Mouse (Mus musculus) neutrophil, adult 5-6 weeks (primary cell): ENCODE measurements around the gene Card11. TPM values are rescaled to one million over a fixed set of nuclear protein-coding genes. Genes with fewer than 3 reads are reported as not detected.

ENCODE experiments used
- ATAC-seq: fragments of 151-379, 151-347 bp; 2 replicates; pipeline ENCODE4 v1.8.0; 2017; ENCODE audit warnings: mild to moderate bottlenecking, moderate TSS enrichment; ENCODE audit not compliant: insufficient number of reproducible peaks, poor library complexity, low FRiP score, severe bottlenecking; ENCODE audit errors: extremely low read depth
- total RNA-seq: library from RNA; stranded (forward); fragments of 200-1000 nt; gene quantifications from 2 replicates; pipeline ENCODE4 v1.2.3, GENCODE M21; 2017

Card11 gene
- total RNA-seq, 1 experiment from 2014 or later: 78.4 TPM

DNA sequence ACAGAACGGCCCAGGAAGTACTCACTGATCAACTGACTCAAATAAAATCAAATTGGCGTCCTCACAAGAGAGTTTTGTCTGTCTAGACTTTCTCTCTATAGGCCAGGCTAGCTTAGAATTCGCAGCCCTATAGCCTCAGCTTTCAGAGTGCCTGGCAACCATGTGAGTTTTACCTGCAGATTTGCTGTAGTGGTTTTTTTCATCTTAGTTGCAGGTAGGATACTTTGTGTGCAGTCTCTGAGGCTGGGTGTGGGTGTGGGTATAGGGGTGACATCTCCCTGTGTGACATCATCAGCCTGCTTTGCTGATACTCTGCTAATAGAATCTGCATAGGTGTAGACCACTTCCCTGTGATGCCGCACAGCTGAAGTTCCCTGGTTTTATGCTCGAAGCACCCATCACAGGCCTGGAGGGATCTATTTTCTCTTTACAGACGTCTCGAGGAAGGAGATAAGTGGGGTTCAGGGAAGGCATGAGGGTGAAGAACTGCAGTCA, 1.2 kb downstream of the Card11 start:
- no peak for ATAC-seq

DNA sequence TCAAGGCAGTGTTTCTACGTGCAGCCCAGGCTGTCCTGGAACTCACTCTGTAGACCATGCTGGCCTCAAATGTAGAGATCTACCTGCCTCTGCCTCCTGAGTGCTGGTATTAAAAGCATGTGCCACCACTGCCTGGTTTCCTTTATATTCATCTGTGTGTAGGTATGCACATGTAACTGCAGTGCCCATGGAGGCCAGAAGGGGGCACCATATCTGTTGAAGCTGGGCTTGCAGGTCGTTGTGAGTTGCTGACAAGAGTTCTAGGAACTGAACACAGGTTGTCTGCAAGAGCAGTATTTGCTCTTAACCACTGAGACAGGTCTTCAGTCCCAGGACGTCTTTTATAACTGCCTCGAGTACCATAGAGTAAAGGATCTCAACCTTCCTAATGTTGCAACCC, 2.6 kb downstream of the Card11 start:
- no peak for ATAC-seq

DNA sequence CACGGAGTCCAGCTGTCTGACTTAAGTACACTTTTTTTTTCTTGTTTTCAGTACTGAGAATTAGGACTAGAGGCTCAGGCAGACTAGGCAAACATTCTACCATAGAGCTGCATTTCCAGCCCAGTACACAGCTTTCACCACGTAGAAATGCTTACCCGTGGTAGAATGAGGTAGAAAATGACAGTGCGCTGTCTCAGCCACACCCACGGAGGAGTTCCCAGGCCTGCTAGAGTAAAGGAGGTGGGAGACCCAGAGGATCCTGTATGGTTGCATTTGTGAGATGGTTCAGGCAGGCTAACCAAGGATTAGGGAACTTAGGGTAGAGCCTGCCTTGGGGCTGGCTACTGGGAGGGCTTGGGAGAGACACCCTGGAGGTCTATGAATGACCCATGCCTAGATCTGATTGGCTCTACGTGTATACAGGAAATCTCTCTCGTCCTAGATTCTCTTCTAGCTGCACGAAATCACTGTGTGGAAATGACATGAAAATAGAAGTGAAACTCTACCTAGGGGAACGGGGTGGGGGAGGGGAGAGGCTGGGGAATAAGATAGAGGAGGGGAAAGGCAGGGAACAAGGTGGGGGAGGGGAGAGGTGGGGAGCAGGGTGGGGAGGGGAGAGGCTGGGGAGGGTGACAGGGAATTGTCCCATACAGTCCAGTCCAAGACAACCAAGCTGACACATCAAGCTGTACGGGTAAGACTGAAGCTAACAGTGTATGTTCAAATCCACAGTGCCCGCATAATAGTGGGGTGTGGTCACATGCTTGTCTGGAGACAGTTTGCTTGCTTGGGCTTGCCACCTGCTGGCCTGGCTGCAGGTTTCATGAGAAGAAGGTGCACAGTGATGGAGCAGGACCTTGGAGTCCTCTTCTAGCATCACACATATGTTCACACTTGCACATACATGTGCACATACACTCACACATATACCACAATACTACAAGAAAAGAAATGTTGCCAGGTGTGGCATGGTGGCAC, 8.0 kb downstream of the Card11 start:
- peak; percentile 41; the same call in 1 of the 2 replicates for ATAC-seq

DNA sequence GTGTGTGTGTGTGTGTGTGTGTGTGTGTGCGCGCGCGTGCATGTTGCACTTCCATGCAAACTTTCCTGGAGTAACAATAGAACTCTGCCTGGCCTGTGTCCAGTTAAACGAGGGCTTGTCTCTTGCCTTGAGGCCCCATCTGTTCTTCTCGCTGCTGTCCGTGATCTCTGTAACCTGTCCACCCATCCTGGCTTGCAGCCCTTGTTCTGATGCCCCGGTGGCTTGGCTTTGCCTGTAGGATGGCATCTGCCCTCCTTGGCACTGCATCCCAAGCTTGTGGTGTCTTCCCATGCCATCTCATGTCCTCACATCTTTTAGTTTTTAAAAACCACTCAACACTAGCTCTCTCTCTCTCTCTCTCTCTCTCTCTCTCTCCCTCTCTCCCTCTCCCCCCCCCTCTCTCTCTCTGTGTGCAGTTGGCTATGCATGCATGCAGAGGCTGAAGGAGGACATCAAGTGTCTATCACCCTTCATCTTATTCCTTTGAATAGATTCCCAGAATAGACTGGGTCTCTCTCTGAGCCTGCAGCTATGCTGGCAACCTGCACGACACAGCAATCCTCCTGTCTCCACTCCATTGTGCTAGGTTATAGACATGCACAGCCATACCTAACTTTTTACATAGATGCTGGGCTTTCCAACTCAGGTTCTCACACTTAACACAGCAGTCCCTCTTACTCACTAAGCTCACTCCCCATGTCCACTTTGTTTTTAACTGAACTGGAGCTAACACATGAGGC, 14.9 kb downstream of the Card11 start:
- ATAC-seq: no peak

- no peak for ATAC-seq
Measured at GRCm38 (mm10) chr5:140981370-140981805, 19.0 kb downstream of the Card11 start.

GRCm38 (mm10) chr5:140980783-140981182, 19.6 kb downstream of the Card11 start:
- no peak for ATAC-seq

DNA sequence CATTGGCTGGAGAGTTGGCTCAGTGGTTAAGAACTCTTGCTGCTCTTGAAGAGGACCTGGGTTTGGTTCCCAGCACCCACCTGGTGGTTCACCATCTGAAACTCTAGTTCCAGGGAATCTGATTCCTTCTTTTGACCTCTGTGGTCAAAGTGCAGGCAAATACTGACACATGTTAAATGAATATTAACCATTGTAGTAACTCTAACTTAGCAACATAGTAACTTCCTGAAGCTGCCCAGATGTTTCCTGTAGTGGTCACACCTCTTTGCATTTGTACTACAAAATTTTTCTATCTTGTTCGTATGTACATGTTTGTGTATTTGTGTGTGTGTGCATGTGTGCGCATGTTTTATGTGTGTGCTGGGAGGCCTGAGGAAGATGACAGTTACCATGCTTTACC, 20.3 kb downstream of the Card11 start:
- peak; percentile 22; the same call in 1 of the 2 replicates for ATAC-seq

- peak; percentile 18; the same call in 1 of the 2 replicates for ATAC-seq
Measured at GRCm38 (mm10) chr5:140962945-140963344, 37.4 kb downstream of the Card11 start.

DNA sequence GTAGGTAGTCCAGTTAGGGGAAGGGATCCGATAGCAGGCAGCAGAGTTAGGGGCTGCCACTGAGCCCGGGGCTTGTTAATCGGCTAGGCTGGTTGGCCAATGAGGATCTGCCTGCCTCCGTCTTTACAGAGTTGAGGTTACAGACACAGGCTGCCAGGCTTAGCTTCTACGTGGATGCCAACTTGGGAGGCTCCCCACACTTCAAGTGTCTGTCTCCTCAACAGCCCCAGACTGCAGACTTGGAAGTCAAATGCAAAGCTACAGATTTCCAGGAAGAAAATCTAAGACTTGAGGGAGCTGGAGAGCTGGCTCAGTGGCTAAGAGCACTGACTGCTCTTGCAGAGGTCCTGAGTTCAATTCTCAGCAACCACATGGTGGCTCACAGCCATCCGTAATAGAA, 39.6 kb downstream of the Card11 start:
- ATAC-seq: no peak

- no peak for ATAC-seq
Measured at GRCm38 (mm10) chr5:140959160-140959559, 41.2 kb downstream of the Card11 start.

GRCm38 (mm10) chr5:140957106-140957505, 43.3 kb downstream of the Card11 start:
- ATAC-seq: no peak

GRCm38 (mm10) chr5:140955666-140956065, 44.7 kb downstream of the Card11 start:
- ATAC-seq: no peak

GRCm38 (mm10) chr5:140951801-140952200, 48.6 kb downstream of the Card11 start:
- peak; percentile 53 for ATAC-seq

DNA sequence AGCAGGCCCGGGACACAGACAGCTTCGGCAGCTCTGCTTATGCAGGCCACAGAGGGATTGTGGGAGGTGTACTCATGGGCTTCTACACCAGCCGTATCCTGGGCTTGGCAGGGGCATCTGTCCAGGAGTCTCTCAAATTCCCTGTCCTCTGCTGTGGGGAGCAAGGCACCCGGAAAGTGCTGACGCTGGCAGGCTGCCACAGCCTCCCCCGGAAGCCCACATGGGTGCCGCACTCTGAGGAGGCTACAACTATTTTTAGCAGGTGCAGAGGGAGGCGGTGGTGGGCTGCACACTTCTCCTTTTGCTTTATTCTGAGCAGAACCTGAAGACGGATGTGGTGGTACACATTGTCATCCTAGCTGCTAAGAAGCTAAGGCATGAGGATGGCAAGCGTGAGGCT, 52.4 kb downstream of the Card11 start:
- peak; percentile 88 for ATAC-seq

DNA sequence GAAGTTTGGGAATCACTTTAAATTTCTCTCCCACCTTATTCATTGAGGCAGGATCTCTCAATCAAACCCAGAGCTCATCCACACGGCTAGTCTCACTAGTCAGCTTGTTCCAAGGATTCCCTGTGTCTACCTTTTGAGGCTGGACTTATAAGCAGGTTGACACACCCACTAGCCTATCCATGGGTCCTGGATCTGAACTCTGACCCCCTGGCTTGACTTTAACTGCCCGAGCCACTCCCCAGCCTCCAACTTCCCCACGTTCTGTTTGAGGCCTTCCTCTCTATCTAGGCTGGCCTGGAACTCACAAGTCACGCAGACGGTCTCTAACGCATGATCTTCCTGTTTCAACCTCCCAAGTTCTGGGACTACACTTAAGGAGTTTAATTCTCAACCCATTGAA, 54.3 kb downstream of the Card11 start:
- no peak for ATAC-seq

GRCm38 (mm10) chr5:140944382-140945125, 55.8 kb downstream of the Card11 start:
- peak; percentile 23; the same call in 1 of the 2 replicates for ATAC-seq

DNA sequence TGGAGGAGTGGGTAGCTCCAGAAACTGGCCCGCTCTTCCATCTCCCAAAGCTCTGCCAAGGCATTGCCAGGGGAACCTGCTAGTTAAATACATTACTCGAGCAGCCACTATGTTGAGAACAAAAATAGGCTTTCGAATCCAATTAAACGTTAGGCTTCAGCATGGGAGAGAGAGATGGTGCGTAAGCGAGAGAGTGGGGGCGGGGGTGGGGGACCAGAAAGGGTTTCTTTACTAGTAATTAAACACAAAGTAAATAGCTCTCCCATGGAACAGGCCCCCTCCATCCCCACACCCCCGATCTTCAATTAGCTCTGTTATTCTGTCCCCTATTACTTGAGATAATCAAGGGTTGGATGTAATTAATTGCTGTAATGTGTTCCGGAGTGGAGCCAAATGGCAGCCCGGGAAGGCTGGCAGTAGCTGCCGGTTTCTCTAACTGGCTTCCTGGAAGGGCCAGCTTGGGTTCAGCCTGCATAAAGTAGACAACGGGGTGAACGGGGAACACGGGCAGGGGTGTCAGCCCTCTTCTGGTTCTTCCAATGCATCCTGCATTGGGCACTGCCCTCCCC, 59.4 kb downstream of the Card11 start:
- ATAC-seq: no peak

- no peak for ATAC-seq
Measured at GRCm38 (mm10) chr5:140940257-140940922, 60.0 kb downstream of the Card11 start.
